Mouse (Mus musculus) bone marrow, adult 2 months (tissue): ENCODE measurements at regions not wholly inside any gene's neighbourhood (a gene's known extent, or its start where the extent isn't known, plus 50 kb on each side); places are given as distances from the start of the nearest gene placed in this dataset.

Experiments used
- CTCF ChIP-seq: fragments of 200-500 bp; IDR thresholded peaks from 2 replicates; pipeline ENCODE4 v1.5.1; 2011; ENCODE audit warnings: low read length, control low read depth; ENCODE audit not compliant: control insufficient read depth, insufficient read depth
- POLR2A ChIP-seq: fragments of 200-500 bp; IDR thresholded peaks from 2 replicates; pipeline ENCODE4 v1.6.1; 2011; ENCODE audit warnings: low read depth, mild to moderate bottlenecking, control low read depth, low read length, borderline replicate concordance; ENCODE audit not compliant: control insufficient read depth

GRCm38 (mm10) chr10:40997606-40998005 lies 74.5 kb downstream of the Gpr6 start:
- TF ChIP-seq CTCF (no peak), POLR2A (no peak)
